Mouse (Mus musculus) heart, adult 9 months (tissue): ENCODE measurements around the gene Tspyl1.

Experiments
- DNase-seq, 2 experiments: peaks; one replicate each; pipeline ENCODE4 v3.0.0; 2022; ENCODE audit warnings: low spot score in 2 of 2

Gene Tspyl1

DNA sequence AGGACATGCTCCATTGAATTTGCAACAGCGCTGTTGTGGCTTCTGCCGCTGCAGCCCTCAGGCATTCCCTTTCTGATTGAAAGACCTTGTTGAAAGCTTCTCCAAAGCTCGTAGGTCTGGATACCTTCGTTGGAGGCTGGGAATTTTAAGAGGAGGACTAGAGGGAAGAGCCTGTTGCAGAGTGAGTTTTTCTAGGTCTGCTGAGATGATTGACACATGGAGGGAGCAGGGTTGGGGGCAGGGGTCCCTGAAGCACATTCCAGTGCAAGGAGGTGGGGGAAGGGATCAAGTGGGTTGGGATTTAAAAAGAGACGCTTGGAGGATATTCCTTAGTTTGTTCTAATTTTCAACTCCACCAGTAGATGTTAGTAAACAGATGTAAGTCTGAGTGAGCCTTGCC, 18.4 kb downstream of the Tspyl1 start:
- DNase-seq = no peak

DNA sequence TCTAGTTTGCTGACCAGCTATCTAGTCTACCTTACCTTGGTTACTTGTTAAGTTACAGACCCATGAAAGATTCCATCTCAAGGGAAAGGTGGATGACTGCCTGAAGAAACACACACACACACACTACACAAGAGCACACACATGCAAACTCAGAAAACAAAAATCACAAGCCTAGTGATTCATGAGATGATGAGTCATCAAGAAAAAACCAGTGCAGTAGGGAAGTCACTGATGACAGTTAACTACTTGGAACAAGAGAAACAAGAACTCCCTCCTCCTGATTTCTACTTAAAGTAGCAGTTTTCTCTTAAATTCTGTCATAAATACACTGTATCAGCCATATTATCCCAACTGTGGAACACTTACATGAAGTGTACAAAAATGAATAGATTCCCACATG, 25.1 kb downstream of the Tspyl1 start:
- DNase-seq = no peak

DNA sequence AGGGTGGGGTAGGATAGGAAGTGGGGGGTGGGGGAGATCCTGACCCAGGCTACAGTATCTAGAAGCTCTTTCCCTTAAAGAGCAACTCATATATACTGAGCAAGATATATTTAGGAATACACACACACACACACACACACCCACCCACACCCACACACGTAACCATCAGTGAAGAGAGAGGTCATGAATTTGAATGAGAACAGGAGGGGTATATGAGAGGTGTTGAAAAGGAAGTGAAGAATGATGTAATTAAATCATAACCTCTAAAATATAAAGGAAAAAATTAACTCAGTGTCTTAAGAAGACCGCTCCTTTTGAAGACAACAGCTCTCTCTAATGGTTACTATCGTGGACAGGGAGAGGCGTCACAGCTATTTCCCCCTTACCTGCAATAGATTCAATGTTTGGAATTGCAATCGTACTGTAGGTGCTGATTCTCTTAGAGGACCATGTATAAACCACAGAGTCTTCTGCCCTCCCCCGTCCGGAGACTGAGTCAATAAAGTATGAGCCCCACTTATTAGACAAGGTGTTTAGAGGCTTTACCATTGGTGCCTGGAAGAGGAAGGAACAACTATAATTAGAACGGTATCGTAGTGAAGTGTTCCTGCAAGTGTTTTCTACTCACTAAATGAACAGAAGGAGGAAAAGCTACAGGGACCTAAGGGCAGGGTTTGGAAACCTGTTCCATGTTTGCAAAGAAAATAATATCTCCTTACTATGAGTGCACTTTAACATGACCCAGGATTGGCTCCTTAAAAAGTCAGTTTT, 28.1 kb downstream of the Tspyl1 start:
- no peak for DNase-seq

DNA sequence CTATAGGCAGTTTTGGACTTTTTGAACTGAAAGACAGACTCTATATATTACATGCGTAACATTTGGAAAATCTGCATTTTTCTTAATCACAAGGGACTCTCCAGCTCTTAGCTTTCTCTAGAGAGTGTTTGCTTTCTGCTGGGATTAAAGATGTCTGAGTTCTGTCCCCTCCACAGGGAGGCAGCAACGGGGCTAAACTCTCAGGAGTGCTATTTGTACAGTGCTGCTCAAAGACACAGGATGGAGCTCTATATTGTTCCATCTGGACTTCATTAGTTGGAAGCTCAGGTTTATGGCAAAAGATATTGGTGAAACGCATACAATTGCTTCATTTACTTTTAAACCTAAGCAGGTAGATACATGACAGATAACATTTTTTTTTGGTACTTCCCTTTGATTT, 30.5 kb downstream of the Tspyl1 start:
- DNase-seq = no peak

DNA sequence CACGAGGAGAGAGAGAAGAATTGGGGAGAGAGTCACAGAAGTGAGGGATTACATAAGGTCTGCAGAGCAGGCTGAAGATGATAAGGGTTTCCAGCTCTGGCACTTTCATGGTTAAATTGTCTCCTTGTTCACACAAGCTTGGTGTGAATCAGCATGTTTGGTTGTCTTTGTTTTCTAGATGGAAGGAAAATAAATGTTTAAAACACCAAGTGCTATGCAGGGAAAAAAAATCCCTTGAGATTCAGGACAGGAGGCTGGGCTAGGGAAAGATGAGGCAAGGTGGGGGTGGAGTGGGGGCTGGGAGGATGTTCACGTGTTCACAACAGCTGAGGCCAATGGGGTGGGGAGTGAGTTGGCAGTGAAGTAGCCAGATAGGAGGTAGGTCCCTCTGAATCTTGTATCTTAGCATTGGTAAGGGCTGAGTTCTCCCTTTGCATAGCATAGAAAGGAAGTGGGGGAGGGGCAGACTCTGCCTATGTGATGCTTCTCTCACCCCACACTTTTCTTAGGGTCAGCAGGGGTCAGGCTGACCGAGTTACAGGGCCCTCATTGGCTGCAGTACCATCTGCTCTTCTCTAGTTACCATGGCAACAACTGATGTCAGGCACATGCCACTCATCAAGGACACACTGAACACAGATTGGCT, 34.7 kb downstream of the Tspyl1 start:
- DNase-seq = no peak

DNA sequence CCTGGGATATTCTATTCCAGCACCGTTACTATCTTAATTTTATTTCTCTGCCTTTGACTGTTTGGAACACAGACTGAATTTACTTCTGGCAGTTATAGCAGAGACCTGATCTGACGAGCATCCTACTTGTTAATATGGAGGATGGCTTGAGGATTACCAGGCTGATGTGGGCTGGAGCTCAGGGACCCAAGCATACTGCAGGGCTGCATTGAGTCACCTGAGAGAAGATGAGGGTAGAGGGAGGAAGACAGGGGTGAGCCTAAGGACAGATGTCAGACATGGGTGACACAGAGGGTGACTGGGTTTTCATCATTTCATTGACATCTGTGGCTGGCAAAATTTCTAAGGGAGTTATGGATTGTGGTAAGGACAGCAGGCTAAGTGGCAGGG, 35.2 kb downstream of the Tspyl1 start:
- no peak for DNase-seq

DNA sequence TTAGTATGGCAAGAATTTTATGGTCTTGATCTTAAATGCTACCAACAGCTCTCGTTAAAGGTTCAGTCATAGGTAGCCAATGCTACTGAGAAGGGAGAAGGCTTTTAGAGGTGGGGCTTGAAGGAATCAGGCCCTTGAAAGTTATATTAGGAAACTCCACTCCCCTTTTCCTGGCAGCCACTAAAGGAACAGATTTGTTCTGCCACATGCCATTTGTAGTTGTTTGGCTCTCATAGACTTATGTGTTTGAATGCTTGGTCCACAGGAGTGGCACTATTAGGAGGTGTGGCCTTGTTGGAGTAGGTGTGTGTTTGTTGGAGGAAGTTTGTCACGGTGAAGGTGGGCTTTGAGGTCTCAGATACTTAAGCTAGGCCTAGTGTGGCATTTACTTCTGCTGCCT, 38.8 kb downstream of the Tspyl1 start:
- no peak for DNase-seq

DNA sequence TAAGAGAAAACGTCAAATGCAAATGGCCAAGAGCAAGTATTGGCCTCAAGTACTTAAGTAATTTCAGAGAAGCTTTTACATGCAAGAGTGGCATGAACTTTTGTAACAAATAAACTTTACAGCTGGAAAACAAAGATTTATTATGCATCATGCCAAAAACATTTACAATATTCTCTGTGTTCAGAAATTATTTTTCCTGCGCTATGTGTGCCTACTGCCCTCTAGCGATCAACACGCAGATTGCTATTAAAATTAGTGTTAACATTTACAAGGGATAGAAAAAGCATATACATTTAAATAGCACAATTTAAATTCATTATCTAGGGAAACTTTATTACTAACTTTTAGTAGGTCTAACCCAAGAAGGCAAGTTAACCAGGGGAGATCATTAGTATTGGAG, 44.7 kb downstream of the Tspyl1 start:
- DNase-seq = no peak

DNA sequence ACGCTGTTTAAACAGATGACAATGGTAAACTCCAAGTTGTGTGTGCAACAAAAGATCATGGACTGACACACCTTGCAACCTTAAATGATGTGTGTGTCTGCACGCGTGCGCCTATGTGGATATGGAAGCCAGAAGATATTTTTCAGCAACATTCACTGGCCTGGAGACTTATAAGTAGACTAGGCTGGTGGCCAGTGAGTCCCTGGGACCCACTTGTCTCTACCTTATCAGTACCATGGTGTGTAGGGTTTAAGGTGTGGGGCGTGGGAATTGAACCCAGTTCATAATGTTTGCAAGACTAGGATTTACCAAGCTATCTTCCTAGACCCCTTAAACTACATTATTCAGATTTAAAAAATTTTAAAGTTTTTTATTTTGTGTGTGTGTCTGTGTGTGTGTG, 45.2 kb downstream of the Tspyl1 start:
- DNase-seq = no peak

DNA sequence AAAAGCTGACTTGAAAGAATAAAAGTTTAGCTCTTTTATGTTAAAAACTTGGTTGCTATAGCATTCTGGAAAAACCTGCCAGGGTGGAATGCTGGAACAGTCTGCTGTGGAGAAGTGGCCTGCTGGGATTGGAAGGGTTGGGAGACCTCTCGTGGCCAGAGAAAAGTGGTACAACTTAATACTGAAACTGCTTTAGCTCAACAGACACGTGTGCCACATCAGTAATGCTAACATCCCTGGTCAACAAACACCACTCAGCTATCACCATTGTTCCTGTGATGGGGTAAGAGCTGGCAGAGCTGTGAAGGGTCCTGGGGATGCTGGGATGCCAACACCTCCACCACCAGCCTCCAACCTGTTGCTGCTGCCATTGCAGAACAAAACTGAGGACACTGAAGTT, 46.3 kb downstream of the Tspyl1 start:
- DNase-seq = peak in 1 of 2 experiments; percentile 22
